Mouse (Mus musculus) liver, adult 2 months (tissue): ENCODE measurements around the gene Gm42517. TPM values are rescaled to one million over a fixed set of nuclear protein-coding genes. Genes with fewer than 3 reads are reported as not detected.
A peak's percentile ranks its signal among the peaks of the same experiment; 100 is the strongest.

ENCODE experiments used
- DNase-seq: peaks from one replicate; pipeline ENCODE4 v3.0.0-alpha.2; 2011; ENCODE audit warnings: low read depth, low spot score; ENCODE audit errors: extremely low read depth
- H3K27ac ChIP-seq: fragments of 200-500 bp; replicated peaks from 2 replicates; pipeline ENCODE4 v1.5.1; 2012; ENCODE audit warnings: low read depth, mild to moderate bottlenecking, control low read depth, inconsistent platforms, low read length; ENCODE audit not compliant: insufficient read depth
- H3K27me3 ChIP-seq: fragments of 200-500 bp; 2 replicates; pipeline ENCODE4 v1.6.1; 2012; ENCODE audit warnings: mild to moderate bottlenecking, moderate library complexity, low read length, inconsistent platforms; ENCODE audit not compliant: control insufficient read depth, insufficient read depth
- H3K36me3 ChIP-seq: fragments of 200-500 bp; 2 replicates; pipeline ENCODE4 v1.6.1; 2012; ENCODE audit warnings: low read length, inconsistent platforms; ENCODE audit not compliant: control insufficient read depth, insufficient read depth
- H3K4me1 ChIP-seq: fragments of 200-500 bp; 2 replicates; pipeline ENCODE4 v1.6.1; 2011; ENCODE audit warnings: low read length; ENCODE audit not compliant: control insufficient read depth, insufficient read depth
- H3K4me3 ChIP-seq: fragments of 200-500 bp; 2 replicates; pipeline ENCODE4 v1.5.1; 2011; ENCODE audit warnings: low read depth, mild to moderate bottlenecking, control low read depth, low read length, moderate library complexity; ENCODE audit not compliant: insufficient read depth
- H3K79me2 ChIP-seq: fragments of 200-500 bp; 2 replicates; pipeline ENCODE4 v1.6.1; 2012; ENCODE audit warnings: inconsistent platforms, mild to moderate bottlenecking, low read length, moderate library complexity; ENCODE audit not compliant: control insufficient read depth, insufficient read depth
- H3K9ac ChIP-seq: fragments of 200-500 bp; 2 replicates; pipeline ENCODE4 v1.6.1; 2012; ENCODE audit warnings: low read depth, mild to moderate bottlenecking, control low read depth, inconsistent platforms, low read length
- CTCF ChIP-seq: fragments of 200-500 bp; IDR thresholded peaks from 2 replicates; pipeline ENCODE4 v1.5.1; 2011; ENCODE audit warnings: low read depth, low read length, control low read depth
- POLR2A ChIP-seq: fragments of 200-500 bp; IDR thresholded peaks from 2 replicates; pipeline ENCODE4 v1.6.1; 2011; ENCODE audit warnings: low read length, control low read depth; ENCODE audit not compliant: insufficient read depth; ENCODE audit errors: extremely low read depth
- WGBS: fragments of 180-500 bp; shearing (Covaris S2); methylation state at CpG from one replicate; pipeline ENCODE4 v1.1.7; 2018; 5-methylcytosine and 5-hydroxymethylcytosine counted together
- polyA plus RNA-seq: library from polyadenylated mRNA; depleted of rRNA; stranded (reverse); fragments of >200 nt; gene quantifications from 2 replicates; pipeline ENCODE4 v1.2.3, GENCODE M21; 2012
- total RNA-seq: library from RNA; depleted of rRNA; stranded (reverse); fragments of >200 nt; gene quantifications from 2 replicates; pipeline ENCODE4 v1.2.3, GENCODE M21; 2014

Gm42517 gene
- total and polyA plus RNA-seq, 2 experiments = not detected

DNA sequence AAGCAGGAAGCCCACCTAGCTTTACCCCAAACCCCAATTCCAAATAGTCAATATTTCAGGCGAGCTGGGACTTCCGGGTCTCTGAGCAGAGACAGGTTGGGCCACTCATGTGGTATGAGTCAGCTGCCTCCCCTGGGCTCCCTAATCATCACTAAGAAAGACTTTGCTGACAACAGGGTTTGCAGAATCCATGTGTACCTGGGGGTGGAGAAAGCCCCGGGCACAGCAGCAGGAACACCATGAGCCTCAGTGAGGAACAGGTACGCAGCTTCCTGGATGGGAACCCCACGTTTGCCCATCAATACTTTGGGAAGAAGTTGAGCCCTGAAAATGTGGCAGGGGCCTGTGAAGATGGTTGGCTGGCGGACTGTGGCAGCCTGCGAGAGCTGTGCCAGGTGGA, 20.5 kb upstream of the Gm42517 start, which contains the start of gene Pde6b:
TSS of gene Pde6b (plus strand) at position 191 of the 400 bp plus-strand sequence.
- H3K27me3 ChIP-seq = no peaks in the 10 kb centered on the region; the same call in 1 of the 2 replicates
- no peak for TF ChIP-seq POLR2A
- no peak for TF ChIP-seq CTCF
- H3K9ac ChIP-seq = no peak within 1 kb of the TSS
- no peak within 1 kb of the TSS for H3K27ac ChIP-seq
- DNase-seq = no peak
- no peaks in the 10 kb centered on the region for H3K36me3 ChIP-seq
- WGBS = 64% methylated on average over 7 of the region's 7 CpGs
- no peaks in the 10 kb centered on the region for H3K4me1 ChIP-seq
- no peak within 1 kb of the TSS for H3K4me3 ChIP-seq
- H3K79me2 ChIP-seq = no peaks in the 10 kb centered on the region

DNA sequence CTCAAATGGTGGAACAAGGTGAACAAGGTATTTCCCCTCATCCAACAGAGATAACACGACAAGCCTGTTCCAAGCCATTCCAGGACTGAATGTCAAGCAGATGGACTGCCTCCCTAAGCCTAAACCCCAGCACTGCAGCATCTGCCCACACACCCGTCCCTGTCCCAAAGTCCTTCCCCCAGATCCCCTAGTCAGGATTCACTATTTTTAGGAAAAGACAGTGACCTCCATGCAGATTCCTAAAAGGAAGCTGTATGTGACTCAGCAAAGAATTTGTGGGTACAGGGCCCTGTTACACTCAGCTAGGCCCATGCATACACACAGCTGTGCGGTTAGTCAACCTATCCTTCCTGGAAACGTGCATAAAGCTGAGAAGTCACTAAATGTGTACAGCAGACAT, 18.7 kb upstream of the Gm42517 start:
- H3K36me3 ChIP-seq = no peaks in the 10 kb centered on the region
- H3K4me3 ChIP-seq = no peak overlapping the region
- H3K9ac ChIP-seq = no peak overlapping the region
- no peak overlapping the region for H3K27ac ChIP-seq
- no peaks in the 10 kb centered on the region for H3K79me2 ChIP-seq
- TF ChIP-seq CTCF (no peak), POLR2A (no peak)
- no peak for DNase-seq
- WGBS = 70% methylated on average over 4 of the region's 4 CpGs
- peaks cover 2% of the 10 kb centered on the region; the same call in 1 of the 2 replicates for H3K27me3 ChIP-seq
- no peaks in the 10 kb centered on the region for H3K4me1 ChIP-seq

DNA sequence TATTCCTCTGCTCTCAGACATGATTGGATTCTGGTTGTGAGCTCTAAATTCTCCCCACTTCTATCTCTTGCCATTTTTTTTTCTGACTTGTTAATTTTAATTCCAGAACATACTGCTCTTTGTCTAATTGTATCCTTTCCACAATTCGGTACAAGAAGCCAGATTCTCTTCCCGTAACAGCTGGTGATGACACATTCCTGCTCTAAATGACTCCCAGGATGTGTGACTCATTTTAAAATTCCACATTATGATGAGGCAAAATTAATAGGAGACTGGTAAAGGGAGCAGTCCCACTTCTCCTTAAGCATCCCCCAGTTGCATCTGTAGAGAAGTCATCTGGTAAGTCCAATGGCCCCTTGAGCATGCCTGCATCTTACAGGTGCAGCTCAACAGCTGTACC, 17.9 kb upstream of the Gm42517 start:
- Histone ChIP-seq H3K4me1 (no peaks in the 10 kb centered on the region), H3K79me2 (no peaks in the 10 kb centered on the region), H3K27ac (no peak overlapping the region), H3K27me3 (peaks cover 2% of the 10 kb centered on the region; the same call in 1 of the 2 replicates), H3K4me3 (no peak overlapping the region), H3K36me3 (no peaks in the 10 kb centered on the region), H3K9ac (no peak overlapping the region)
- TF ChIP-seq CTCF (no peak), POLR2A (no peak)
- WGBS = 86% methylated on average over 2 of the region's 2 CpGs
- no peak for DNase-seq

DNA sequence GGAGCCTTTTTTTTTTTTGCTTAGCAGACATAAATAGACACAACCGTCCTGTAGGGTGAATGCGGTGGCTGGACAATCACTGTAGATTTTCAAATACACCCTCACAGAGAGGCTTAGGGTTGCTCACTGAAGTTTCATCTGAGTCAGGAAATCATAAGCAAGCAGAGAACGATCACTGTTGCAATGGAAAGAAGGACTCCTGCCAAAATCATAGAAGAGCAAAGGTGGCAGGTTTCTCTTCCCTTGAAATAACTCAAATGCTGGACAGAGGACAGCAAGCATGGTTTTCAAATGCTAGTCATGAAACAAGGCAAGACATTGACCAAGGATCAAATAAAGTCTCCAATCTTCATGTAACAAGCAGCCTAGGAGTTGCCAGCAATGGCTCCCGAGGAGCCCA, 10.6 kb upstream of the Gm42517 start:
- TF ChIP-seq CTCF (no peak), POLR2A (no peak)
- 57% methylated on average over 4 of the region's 4 CpGs for WGBS

DNA sequence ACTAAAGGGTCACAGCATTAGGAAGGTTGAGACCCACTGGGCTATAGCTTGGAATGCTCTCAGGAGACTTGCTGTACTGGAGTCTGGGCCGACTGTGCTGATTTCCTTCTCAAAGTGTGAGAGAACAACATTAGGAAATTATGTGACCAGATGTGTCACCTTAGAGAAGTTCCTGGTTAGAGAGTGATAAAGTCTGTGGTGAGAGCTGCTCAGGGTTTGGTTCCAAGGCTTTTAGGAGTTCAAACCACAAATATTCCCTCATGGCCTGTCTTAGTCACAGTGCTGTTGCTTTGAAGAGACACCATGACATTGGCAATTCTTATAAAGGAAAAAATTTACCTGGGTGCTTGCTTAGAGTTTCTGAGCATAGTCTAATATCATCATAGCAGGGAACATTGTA, 8.3 kb upstream of the Gm42517 start:
- WGBS = 59% methylated on average over 1 of the region's 1 CpGs
- H3K36me3 ChIP-seq = no peaks in the 10 kb centered on the region
- H3K27me3 ChIP-seq = no peaks in the 10 kb centered on the region
- no peaks in the 10 kb centered on the region for H3K79me2 ChIP-seq
- no peak for TF ChIP-seq POLR2A
- peaks cover 4% of the 10 kb centered on the region; the same call in 1 of the 2 replicates for H3K4me1 ChIP-seq
- no peak overlapping the region for H3K27ac ChIP-seq
- H3K9ac ChIP-seq = no peak overlapping the region
- H3K4me3 ChIP-seq = no peak overlapping the region
- DNase-seq = no peak

More for the DNA sequence above, 10.6 kb upstream of the Gm42517 start:
- no peaks in the 10 kb centered on the region for H3K79me2 ChIP-seq
- no peak overlapping the region for H3K4me3 ChIP-seq
- no peak overlapping the region for H3K9ac ChIP-seq
- H3K4me1 ChIP-seq = peaks cover 4% of the 10 kb centered on the region; the same call in 1 of the 2 replicates
- DNase-seq = peak; percentile 85
- H3K27me3 ChIP-seq = 0 out of 2 replicates have a peak, but pooled peaks cover 2% of the 10 kb centered on the region
- no peaks in the 10 kb centered on the region for H3K36me3 ChIP-seq
- no peak overlapping the region for H3K27ac ChIP-seq

DNA sequence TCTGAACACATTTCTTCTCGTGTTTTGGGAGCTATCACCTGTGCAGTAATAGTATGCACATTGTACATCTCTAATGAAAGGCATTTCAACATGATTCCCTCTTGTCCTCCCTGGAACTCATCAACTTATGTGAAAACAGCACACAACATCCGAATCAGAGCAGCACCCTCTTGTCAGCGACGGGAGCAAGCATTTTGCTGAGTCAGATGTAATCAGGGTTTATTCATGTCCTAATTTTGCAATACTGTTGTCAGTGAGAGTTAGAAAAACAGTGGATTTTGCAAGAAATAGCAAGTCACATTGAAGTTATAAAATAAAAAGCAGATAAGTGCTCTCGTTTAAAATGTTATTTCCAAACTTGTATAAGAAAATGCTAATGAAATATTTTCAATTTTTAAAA, 6.4 kb upstream of the Gm42517 start:
- H3K79me2 ChIP-seq = no peaks in the 10 kb centered on the region
- peaks cover 4% of the 10 kb centered on the region; the same call in 1 of the 2 replicates for H3K4me1 ChIP-seq
- no peaks in the 10 kb centered on the region for H3K36me3 ChIP-seq
- H3K9ac ChIP-seq = no peak overlapping the region
- peaks cover 7% of the 10 kb centered on the region; the same call in 1 of the 2 replicates for H3K27me3 ChIP-seq
- TF ChIP-seq CTCF (no peak), POLR2A (no peak)
- WGBS = 30% methylated on average over 5 of the region's 5 CpGs
- no peak overlapping the region for H3K27ac ChIP-seq
- no peak overlapping the region for H3K4me3 ChIP-seq
- DNase-seq = peak; percentile 88
